Mouse (Mus musculus) layer of hippocampus, postnatal 25 days (tissue): Measurements from ENCODE around the gene Usp24. TPM values are rescaled to one million over a fixed set of nuclear protein-coding genes. Genes with fewer than 3 reads are reported as not detected.
A peak's percentile ranks its signal among the peaks of the same experiment; 100 is the strongest.
"Not testable (repeated sequence)": the region's sequence is repeated elsewhere in the genome, so short reads cannot be mapped to it uniquely, and the experiment has no call there.

ENCODE experiments used
- DNase-seq, 2 experiments: peaks; one replicate each; pipeline ENCODE4 v3.0.0; 2022; ENCODE audit warnings: mixed read lengths in 2 of 2, low spot score in 1 of 2; ENCODE audit errors: extremely low spot score in 1 of 2
- total RNA-seq, 2 experiments: library from RNA; stranded (reverse); gene quantifications; 2 replicates each; pipeline ENCODE4 v1.2.3; 2021

Gene Usp24
- total RNA-seq, 2 experiments from 2014 or later, result 35.2 to 42.8 TPM

DNA sequence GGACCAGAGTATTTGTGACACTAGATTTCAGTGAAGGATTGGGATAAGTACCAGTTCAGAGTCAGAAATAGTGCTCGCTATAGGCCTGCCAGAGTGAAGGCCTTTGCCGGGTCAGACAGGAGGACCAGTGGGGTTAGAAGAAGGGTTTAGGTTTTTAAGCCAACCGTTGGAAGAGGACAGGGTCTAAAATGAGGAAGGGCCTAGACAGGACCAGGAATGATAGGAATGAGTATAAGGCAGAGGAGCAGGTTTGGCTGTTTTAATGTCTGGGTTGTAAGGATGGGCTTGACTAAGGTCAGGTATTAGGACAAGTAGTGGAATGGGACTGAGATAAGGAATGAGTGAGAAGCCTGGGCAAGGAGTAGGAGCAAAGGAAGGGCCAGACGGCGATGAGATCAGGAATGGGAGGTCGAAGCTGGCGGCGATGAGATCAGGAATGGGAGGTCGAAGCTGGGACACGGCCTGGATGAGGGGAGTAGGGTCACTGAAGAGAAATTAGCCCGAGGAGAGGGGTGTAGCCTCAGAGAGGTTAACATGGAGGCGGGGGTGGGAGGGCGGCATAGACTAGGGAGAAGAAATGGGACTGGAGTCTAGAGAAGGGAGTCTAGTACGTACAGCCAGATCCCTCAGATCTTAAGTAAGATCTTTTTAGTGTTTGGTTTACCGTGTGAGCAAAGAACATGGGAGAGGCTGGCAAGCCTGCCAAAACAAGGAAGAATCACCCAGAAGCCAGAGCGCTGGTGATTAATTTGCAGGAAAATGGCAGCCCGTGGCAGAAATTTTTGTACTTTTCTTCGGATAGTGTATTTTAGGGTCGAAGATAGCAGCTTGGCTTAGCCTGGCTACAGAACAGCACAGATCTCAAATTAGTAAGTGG, 1.4 kb downstream of the Usp24 start:
- peak in 1 of 2 experiments; percentile 16 for DNase-seq

DNA sequence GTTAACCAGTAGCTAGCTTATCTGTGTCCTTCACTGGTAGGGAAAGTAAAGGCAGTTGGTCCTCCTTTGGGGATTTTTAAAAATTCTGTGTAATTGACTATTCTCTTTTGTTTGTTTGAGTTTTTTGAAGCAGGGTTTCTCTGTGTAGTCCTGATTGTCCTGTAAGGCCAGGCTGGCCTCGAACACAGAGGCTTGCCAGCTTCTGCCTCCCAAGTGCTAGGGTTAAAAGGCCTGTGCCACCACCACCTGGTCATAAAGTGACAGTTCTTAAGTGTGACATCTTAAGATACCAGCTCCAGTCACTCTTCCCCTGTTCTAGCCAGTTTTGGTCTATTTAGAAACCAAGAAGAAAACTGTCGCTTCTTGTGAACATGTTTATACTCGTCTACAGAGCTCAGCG, 2.2 kb downstream of the Usp24 start:
- DNase-seq, result no peak

DNA sequence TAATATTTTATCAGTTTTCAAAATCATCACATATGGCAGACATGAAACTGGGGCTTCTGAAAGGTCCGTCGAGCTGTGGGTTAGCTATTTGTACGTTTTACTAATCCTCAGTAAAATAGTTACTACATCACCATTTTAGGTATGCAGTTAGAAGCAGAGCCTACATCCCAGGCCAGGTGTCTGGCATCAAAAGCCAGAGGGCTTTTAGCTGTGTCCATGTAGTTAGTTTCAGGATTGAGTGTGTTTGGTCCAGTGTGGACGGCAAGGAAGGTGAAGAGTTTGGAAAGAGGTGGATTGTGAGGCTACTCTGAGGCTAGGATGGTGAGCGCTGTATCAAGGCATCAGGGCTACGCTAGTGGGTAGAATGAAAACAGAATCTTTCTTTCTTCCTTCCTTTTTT, 3.0 kb downstream of the Usp24 start:
- DNase-seq, result no peak

DNA sequence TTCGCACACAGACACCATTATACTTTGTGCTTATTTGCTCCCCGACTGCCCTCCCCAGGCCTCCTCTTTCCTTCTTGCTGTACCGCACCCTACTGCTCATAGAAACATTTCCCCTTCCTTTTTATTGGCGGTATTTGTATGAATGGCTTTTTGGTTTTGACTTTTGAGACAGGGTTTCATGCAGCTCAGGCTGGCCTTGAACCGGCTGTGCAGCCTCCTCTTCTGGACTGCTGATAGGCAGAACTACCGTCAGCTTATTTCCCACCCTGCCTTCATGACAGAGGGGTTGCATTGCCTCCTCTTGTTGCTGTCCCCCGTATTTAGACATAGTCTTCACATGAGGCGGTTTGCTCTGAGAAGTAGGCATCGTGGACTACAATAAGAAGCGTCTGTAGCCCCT, 6.8 kb downstream of the Usp24 start:
- DNase-seq, result no peak

DNA sequence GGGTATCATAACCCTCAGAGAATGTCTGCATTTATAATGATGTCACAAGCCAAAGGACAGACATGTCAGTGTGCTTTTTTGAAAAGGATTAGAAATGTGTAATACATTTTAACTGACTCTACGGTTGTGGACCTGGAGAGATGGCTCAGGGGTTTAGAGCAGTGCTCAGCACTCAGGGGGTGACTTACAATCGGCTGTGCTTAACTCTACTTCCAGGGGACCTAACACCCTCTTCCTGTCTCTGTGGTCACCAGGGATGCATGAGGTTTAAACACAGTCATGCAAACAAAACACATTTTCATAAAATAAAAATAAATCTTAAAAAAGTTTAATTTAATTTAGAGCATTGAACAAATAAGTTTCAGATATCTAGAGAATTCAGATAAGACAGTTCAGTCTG, 7.3 kb downstream of the Usp24 start:
- no peak for DNase-seq

DNA sequence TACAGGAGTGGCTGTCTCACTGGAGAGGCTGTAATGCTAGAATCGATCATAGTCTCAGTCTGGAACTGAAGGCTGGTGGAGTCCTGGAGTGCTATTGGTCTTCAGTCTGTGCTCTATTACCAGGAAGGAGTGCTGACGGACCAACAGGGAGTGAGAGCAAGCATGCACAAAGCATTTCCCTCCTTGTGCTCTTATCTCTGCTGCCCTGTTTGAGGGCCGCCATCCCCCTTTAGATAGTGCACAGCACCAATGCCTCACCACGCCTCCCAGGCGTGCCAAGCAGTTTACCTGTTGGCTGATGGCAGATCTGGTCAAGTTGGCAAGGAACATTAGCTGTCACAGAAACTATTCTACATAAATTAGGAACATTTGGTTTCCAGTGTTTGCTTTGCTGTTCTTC, 11.4 kb downstream of the Usp24 start:
- DNase-seq, result no peak

DNA sequence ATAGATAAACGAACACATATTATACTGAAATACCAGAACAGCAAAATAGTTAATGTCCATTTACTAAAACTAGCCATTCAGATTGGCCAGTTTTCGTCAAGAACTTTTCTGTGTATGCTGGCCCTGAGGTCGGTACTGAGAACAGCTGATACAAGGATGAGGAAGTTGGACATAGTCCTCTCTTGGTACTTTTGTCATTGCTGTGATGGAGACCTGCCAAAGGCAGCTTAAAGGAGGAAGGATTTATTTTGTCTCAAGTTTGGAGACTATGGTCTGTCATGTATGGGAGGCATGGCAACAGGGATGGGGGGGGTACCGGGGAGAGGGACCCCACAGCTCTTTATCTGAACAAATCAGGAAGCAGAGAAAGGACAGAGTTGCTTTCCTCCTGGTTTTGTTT, 12.7 kb downstream of the Usp24 start:
- DNase-seq, result no peak

DNA sequence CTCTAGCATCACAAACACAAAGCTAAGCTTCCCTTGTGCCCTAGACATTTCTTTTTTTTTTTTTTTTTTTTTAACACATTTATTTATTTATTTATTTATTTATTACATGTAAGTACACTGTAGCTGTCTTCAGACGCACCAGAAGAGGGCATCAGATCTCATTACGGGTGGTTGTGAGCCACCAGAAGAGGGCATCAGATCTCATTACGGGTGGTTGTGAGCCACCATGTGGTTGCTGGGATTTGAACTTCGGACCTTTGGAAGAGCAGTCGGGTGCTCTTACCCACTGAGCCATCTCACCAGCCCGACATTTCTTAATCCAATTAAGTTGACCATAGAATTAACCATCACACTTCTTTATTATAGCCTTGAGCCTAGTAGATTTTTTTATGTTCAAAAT, 13.2 kb downstream of the Usp24 start:
- DNase-seq, result not testable (repeated sequence)

DNA sequence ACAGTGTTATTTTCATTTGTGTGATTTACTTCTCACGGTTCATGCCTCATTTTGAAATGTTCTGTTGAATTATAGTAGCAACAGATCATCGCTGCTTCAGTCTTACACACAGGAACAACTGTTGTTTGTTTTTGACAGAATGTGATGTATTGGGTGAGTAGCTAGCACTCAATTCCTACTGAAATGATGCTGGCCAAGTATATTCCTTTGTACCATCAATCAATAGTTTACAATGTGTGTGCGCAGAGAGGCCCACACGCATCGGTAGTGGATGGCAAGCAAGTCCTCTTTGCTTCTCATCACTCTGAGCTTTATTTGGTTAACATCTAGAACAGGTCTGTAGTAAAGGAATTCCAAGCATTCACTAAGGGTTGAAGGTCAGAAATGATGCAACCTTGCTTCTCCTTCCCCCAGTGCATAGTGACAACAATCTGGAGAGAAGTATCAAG, 14.4 kb downstream of the Usp24 start:
- no peak for DNase-seq

DNA sequence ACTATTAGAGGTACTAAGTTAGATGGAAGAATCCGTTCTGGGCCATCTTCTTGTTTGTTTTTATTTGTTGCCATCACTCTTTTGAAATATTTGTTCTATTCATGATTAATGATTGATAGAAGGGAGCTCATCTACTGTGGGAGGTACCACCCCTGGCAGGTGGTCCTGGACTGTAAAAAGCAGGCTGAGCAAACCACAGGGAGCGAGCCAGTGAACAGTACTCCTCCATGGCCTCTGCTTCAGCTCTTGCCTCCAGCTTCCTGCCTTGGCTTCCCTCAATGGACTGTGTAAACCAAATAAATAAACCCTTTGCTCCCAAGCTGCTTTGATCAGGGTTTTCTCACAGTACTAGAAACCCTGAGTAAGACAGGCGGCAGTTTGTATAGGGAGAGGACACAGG, 17.1 kb downstream of the Usp24 start:
- DNase-seq, result no peak

DNA sequence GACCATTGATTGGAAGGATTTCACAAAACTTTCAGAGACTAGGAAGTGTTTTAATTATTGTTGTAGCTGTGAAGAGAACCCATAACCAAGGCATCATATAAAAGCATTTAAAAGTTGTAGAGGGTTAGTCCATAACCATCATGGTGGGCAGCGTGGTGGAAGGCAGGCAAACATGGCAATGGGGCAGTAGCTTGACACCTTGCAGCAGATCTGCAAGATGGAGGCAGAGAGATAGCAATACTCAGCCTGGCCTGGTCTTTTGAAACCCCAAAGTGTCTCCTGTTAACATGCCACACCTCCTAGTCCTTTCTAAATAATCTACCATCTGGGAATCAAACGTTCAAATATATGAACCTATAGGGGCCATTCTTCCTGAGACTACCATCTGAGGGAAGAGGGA, 17.6 kb downstream of the Usp24 start:
- DNase-seq, result no peak

DNA sequence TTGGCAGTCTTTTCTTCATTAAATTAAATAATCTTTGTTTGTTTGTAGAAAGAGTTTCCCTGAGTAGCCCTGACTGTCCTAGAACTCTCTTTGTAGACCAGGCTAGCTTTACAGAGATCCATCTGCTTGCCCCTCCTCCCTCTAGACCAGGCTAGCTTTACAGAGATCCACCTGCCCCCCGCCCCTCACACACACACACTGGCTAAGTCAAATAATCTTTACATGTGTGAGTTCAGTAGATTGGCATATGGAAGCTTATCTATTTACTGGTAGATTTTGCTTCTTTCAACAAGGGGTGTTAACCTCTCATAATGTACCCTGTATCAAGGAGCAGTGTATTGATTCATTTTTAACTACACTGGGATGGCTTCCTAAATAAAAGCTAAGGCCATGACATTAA, 19.8 kb downstream of the Usp24 start:
- DNase-seq, result no peak

DNA sequence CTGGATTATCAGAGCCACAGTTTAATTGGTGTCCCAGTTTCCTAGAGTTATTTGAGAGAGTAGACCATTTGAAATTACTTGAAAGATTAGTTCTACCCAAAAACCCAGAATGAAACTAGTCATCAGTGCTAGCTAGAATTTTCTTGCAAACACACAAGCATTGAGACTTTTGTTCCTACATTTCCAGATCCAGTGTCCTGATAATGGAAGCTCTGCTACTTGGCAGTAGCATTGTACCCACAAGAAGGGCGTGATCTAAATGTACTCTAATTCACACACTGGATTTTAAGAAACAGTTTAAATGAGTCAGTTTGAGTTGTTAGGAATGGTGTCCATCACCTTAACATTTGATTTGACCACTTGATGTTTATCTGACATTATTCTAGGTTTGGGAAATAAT, 31.7 kb downstream of the Usp24 start:
- DNase-seq, result no peak

DNA sequence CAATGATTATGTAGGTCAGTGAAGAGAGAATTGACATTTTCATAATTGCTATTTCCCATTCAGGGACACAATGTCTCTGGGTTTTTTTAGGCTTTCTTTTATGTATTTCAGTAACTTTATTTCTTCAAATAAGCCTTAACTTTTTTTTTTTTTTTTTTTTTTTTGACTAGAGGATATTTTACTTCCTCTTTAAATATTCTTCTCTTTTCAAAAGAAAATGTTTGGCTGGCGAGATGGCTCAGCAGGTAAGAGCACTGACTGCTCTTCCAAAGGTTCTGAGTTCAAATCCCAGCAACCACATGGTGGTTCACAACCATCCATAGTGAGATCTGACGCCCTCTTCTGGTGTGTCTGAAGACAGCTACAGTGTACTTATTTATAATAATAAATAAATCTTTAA, 39.0 kb downstream of the Usp24 start:
- DNase-seq, result not testable (repeated sequence)

DNA sequence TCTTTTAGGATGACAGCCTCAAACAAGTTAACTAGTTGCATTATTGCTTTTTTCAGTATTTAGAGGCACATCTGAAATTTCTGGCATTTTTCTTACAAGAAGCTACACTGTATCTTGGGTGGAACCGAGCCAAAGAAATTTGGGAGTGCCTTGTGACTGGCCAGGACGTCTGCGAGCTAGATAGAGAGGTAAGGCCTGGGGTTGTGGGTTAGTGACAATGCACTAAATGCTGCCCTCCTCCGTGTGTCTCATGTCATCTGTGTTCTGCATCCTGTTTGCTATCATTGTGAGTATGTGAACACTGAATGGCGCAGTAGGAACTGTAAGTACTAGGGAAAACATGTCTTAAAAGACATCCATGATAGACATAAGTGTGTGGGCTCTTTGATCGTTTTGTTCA, 54.0 kb downstream of the Usp24 start:
- no peak for DNase-seq

DNA sequence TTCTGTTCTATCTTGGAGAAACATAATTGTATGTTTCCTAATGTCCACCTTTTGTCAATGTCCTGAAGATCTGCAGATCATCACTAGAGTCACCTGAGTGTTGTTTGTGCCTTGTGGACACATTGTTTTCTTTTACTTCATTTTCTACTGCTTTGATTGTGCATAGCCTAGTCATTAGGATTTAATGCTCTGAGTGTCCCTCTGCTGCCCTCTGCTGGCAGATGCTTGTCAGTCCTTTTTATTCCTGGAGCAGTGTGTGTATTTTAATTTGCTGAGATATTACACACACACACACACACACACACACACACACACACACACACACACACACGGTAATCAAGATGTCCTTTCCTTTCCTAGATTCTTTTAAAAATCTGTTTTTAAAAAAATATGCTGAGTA, 59.8 kb downstream of the Usp24 start:
- DNase-seq, result peak; percentile 72 to 96

DNA sequence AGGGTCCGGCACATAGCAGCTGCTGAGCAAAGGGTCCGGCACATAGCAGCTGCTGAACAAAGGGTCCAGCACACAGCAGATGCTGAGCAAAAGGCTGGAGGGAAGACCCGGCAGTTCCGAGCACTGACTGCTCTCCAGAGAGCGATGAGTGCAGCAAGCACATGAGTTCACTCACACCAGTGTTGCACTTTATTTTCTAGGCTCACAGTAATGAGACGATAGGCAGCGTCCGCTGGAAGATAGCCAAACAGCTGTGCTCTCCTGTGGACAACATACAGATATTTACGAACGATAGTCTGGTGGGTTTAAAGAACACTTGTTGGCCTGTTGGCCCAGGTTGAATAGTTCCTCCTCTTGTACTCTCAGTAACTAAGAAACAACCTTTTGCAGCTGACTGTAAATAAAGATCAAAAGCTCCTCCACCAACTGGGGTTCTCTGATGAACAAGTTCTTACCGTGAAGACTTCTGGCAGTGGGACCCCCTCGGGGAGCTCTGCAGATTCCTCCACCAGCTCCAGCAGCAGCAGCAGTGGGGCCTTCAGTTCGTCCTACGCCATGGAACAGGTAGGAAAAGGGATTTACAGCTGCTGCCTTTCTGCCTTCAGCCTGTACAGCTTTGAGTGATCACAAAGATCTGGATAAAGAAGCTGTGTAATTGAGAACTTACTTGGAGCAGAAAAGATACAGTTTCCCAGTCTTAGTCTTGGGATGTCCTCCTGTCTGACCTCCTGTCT, 63.0 kb downstream of the Usp24 start:
- no peak for DNase-seq

DNA sequence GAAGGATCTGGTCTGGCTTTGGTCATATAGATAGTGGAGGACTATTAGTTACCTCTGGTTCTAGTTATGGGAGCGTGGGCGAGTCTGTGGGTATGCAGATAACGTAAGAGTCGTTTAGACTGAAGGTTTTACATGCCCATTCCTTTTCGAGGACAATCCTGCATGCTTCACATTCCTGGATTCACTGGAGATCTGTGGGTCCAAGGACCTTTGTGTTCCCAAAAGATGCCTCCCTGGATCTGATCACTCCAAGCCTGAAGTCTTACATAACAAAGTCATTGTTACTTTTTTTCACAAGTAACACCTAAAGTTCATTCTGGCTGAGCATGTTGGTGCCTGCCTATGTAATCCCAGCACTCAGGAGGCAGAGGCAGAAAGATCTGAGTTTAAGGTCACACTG, 65.1 kb downstream of the Usp24 start:
- no peak for DNase-seq

DNA sequence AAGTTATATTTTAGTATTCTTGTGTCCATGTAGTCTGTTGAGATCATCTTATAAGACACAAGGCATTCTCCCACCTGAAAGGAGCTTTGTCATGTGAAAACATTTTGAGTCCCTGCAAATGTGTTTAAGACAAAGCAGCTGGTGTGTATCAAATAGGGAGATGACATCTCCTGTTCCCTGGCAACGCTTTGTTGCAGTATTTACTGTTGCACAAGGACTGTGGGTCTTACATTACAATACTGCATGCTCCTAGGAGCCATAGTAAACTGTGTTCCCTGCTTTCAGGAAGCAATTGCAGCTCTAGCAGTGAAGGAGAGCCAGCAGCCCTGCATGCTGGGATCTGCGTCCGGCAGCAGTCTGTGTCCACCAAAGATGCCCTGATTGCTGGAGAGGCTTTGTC, 73.9 kb downstream of the Usp24 start:
- no peak for DNase-seq

DNA sequence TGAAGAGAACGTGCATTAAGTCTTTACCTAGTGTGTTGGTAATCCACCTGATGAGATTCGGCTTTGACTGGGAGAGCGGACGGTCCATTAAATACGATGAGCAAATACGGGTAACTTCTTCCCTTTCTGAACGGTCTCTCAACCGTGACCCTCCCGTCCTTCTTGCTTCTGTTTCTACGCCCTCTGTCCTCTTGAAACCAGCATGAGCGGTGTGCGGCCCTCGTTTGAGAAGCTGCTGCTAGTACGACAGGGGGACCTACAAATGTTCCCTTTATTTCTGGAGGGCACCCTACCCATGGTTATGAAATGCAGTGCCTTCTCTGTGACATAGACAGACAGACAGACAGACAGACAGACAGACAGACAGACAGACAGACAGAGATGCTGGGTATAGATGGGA, 93.6 kb downstream of the Usp24 start:
- no peak for DNase-seq

DNA sequence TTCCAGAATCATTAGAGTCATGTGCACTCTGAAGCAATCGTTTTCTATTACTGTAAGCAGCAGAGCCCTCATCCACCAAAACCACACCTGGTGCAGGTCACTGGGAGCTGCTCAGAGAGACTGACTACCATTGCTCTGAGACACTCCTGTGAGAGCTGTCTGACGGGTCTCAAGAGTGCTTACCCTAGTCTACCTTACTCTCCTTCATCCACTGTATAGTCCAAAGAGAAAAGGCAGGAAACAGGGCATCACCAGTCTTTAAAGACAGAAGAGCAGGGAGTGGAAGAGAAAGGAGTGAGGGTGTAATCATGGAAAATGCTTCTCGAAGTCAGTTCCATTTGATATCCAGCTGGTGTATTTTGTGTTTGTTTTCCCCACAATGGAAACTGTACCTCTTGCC, 103.2 kb downstream of the Usp24 start:
- no peak for DNase-seq

DNA sequence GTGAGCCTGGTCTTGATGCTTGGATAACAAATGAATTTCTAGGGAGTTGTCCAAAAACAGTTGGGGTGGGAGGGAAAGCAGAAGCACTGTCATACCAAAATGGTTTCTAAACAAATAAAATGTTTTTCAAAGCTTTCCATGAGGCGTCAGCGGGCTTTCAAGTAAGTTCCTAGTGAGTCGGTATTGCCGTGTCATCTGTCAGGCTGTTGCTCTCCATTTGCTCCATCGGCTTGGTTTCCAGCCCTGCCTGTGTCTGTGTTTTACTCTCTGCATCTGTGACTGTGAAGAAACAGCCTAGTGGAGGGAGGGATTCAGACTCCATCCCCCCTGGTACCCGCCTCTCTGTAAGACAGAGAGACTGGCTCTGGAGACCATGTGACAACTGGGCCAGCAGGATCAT, 103.8 kb downstream of the Usp24 start:
- DNase-seq, result no peak
